Mouse (Mus musculus) bone marrow, adult 2 months (tissue): ENCODE data around the gene Lrmda. TPM values are rescaled to one million over a fixed set of nuclear protein-coding genes. Genes with fewer than 3 reads are reported as not detected.

Source experiments
- H3K27ac ChIP-seq: fragments of 200-500 bp; 2 replicates; pipeline ENCODE4 v1.5.1; 2012; ENCODE audit warnings: low read depth, mild to moderate bottlenecking, control low read depth, inconsistent platforms, low read length; ENCODE audit not compliant: control insufficient read depth, poor library complexity, insufficient read depth
- H3K4me1 ChIP-seq: fragments of 200-500 bp; 2 replicates; pipeline ENCODE4 v1.6.1; 2011; ENCODE audit warnings: low read length; ENCODE audit not compliant: control insufficient read depth, insufficient read depth
- H3K4me3 ChIP-seq: fragments of 200-500 bp; replicated peaks from 2 replicates; pipeline ENCODE3; 2011; ENCODE audit warnings: mild to moderate bottlenecking, low read depth, low read length, control low read depth; ENCODE audit not compliant: control insufficient read depth
- CTCF ChIP-seq: fragments of 200-500 bp; IDR thresholded peaks from 2 replicates; pipeline ENCODE4 v1.5.1; 2011; ENCODE audit warnings: low read length, control low read depth; ENCODE audit not compliant: control insufficient read depth, insufficient read depth
- POLR2A ChIP-seq: fragments of 200-500 bp; IDR thresholded peaks from 2 replicates; pipeline ENCODE4 v1.6.1; 2011; ENCODE audit warnings: low read depth, mild to moderate bottlenecking, control low read depth, low read length, borderline replicate concordance; ENCODE audit not compliant: control insufficient read depth
- WGBS: fragments of 180-500 bp; shearing (Covaris S2); methylation state at CpG from one replicate; pipeline ENCODE4 v1.1.7; 2018; 5-methylcytosine and 5-hydroxymethylcytosine counted together
- polyA plus RNA-seq: library from polyadenylated mRNA; stranded (reverse); fragments of >200 nt; gene quantifications from 2 replicates; pipeline ENCODE4 v1.2.4, GENCODE M21; 2011; ENCODE audit warnings: low replicate concordance; ENCODE audit not compliant: missing spikeins, insufficient read depth, insufficient read length

Gene Lrmda
- polyA plus RNA-seq, 1 experiment, result 3.8 TPM

DNA sequence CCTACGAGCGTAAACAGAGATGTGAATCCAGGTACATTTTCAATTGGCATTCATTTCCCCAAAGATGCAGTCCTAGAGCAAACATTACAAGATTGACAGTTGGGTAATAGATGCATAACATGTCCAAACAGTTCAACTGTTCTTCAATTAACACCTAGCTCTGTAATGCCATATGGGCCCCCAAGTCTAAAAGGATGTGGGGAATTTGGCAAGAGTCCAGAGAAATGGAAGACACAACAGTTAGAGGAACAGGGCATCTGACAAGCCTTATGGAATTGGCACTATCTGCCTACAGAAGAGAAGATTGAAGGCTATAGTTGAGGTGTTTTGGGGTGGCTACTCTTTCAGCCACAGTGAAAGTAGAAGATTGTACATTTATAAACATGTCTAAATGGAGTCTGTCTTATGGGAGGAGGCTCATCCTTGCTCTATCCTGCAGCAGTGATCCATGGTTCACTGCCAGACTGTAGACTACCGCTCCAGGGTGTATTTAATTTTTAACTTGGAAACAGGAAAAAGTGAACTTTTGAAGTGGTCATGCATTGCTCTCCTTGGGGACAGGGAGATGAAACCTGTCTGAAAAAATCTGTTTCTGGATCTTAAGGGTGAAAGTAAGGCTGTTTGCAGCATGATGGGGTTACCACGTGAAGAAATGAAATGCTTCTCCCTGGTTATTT, 245.9 kb downstream of the Lrmda start:
- Histone ChIP-seq H3K4me1 (no peaks in the 10 kb centered on the region), H3K4me3 (no peak overlapping the region), H3K27ac (no peak overlapping the region)
- TF ChIP-seq POLR2A (no peak), CTCF (no peak)
- 82% methylated on average over 4 of the region's 4 CpGs for WGBS

DNA sequence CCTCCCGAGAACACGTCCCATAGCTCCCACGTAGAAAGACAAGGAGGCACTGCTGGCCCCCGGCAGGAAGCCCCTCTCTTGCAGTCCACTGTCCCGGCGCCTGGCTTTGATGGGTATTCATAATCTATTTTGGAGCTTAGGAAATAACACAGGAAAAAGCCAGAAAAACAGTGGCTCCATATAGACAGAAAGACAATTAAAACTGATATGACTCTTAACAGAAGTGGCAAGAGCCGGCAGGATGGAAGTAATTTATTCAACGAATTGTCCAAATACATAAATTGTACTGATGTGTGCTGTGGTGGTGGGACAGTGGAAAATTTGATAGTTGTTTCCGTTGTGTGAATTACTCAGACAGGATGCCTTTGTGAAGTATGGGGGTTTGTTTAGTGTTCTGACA, 250.3 kb downstream of the Lrmda start:
- H3K4me3 ChIP-seq, result no peak overlapping the region
- 86% methylated on average over 9 of the region's 9 CpGs for WGBS
- TF ChIP-seq POLR2A (no peak), CTCF (no peak)
- no peaks in the 10 kb centered on the region for H3K4me1 ChIP-seq
- H3K27ac ChIP-seq, result no peak overlapping the region

DNA sequence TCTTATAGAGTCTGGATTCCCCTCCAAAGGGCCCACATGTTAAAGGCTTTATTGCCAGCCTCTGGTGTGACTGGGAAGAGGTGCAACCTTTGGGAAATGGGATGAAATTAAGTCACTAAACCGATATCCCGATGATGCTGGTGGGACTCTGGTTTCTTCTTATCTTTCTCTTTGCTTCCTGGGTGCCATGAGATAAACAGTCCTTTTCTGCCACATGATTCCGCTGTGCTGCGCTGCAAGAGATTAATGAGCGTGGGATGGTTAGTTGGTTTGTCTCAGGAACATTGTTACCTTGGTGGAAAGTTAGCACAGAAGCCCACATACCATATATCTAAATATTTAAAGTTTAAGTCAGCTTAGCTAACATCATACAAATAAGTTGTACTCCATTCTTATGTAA, 258.5 kb downstream of the Lrmda start:
- TF ChIP-seq POLR2A (no peak), CTCF (no peak)
- WGBS, result 83% methylated on average over 5 of the region's 5 CpGs
- Histone ChIP-seq H3K4me1 (no peaks in the 10 kb centered on the region), H3K27ac (no peak overlapping the region), H3K4me3 (no peak overlapping the region)

DNA sequence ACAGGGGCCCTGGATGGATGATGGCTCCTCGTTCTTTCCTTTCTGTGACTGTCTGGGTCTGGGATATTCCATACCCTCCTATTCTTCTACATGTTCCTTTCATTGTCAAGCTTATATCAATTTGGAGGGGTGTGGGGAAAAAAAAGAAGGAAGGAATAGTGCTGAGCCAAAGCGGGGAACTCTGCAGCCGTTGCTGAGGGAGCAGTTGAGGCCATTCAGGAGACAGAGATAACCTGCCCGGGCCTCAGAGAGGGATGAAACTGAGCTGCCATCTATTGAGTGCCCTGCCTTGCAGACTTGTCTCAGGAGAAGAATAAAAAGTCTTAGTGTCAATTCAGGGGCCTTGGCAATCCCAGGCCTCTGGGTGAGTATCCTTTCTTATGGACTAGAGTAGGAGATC, 260.1 kb downstream of the Lrmda start:
- H3K4me3 ChIP-seq, result no peak overlapping the region
- TF ChIP-seq POLR2A, result no peak
- no peak for TF ChIP-seq CTCF
- WGBS, result 80% methylated on average over 4 of the region's 4 CpGs
- H3K27ac ChIP-seq, result no peak overlapping the region
- no peaks in the 10 kb centered on the region for H3K4me1 ChIP-seq

DNA sequence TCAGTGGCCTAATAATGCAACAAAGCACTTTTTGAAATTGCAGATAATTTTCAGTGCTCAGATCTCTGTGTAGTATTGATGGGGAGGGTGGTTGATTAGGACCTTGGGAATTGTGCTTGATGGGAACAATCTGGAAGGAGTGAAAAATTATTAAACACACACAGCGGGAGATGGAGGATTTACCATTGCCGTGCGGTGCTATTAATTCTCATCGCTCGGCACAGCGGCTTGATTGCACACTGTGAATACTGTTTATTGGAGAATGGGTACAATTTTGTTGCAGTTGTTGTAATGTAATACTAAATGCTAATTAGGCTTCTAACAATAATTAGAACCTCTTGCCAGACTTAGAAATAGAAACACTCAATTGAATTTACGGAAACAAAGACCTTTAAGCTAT, 262.1 kb downstream of the Lrmda start:
- Histone ChIP-seq H3K4me3 (no peak overlapping the region), H3K4me1 (no peaks in the 10 kb centered on the region), H3K27ac (no peak overlapping the region)
- 93% methylated on average over 7 of the region's 7 CpGs for WGBS
- TF ChIP-seq CTCF, result no peak
- no peak for TF ChIP-seq POLR2A

DNA sequence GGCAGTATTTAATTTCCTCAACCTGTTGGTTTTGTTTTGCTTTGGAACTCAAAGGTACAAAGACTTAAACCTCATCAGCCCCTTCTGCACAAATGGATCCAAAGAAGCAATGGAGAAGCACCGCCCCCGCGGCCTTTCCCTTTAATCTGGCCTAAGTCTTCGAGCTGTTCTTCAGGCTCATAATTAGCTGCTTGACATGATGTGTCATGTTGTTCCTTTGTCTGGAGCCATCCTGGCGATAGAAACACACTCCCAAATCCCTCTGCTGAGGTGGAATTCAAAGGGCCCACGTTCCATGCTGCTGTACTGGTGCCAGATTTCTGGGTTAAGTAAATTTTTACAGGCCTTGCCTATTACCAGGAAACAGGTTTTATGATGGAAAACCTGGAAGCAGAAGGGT, 263.3 kb downstream of the Lrmda start:
- Histone ChIP-seq H3K4me1 (no peaks in the 10 kb centered on the region), H3K4me3 (no peak overlapping the region), H3K27ac (no peak overlapping the region)
- 77% methylated on average over 6 of the region's 6 CpGs for WGBS
- TF ChIP-seq CTCF, result no peak
- no peak for TF ChIP-seq POLR2A

DNA sequence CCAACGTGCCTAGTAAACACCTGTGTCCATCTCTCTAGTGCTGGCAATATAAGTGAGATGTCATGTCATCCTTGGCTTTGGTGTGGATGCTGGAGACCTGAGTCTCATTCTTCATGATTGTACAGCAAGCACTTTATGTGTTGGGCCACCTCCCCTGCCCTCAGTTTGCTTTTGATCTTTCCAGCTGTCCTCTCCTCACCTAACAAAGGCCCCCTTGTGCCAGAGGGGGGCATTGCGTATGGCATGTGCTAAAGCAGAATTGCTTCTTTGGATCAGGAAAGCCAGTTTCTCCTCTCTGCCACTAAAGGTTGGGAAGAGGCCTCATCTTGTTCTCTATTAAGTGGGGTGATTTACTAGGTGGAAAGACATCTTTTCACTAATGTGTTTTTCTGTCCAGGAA, 264.2 kb downstream of the Lrmda start:
- Histone ChIP-seq H3K4me3 (no peak overlapping the region), H3K27ac (no peak overlapping the region), H3K4me1 (no peaks in the 10 kb centered on the region)
- TF ChIP-seq POLR2A, result no peak
- TF ChIP-seq CTCF, result peak; percentile 35; the same call in 1 of the 2 replicates
- WGBS, result 88% methylated on average over 2 of the region's 2 CpGs

DNA sequence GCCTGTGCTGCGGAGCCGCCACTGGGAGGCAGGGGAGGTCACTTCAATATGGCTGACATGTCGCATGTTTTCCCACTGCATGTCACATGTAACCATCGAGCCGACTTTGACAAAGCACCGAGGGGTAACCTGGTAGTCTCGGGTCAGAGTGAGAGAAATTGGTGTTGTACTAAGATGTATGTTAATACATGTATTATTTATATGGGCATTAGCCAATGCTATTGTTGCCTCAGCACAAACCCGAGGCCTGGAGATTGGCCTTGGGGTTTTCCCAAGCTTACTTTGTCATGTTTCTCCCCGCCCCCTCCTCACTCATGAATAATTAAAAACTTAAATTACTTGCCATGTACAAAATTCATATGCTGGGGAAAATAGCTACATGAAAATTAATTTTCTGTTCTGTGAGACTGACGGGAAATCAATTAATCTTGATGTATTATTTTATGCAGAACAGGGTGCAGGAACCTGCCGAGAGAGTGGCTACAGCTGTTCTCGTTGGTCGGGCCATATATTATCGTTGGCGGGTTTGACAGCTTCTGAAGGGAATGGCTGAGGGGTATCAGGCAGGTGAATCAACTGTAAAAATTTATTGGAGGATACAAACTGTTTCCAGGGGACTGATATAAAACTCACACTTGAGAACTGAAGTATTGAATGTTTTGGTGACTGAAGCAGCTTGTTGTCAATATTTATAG, 265.5 kb downstream of the Lrmda start:
- Histone ChIP-seq H3K4me3 (no peak overlapping the region), H3K27ac (no peak overlapping the region), H3K4me1 (no peaks in the 10 kb centered on the region)
- no peak for TF ChIP-seq POLR2A
- TF ChIP-seq CTCF, result no peak
- WGBS, result 88% methylated on average over 15 of the region's 15 CpGs
